In the genomic region with DNA sequence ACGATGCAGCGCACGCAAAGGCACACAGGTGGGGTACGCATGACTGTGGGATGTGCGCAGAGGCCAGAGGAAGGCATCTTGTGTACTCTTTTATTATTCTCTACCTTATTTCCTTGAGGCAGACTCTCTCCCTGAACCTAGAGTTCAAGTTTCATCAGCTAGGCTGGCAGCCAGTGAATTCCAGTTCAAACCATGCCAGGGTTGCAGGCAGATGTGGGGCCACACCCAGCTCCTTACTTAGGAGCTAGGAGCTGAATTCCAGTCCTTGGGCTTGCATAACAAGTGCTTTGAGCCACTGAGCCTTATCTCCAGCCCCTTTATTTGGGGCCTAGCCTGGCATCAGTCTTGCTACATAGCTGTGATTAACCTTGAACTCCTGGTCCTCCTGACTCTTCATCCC, we compare ENCODE assay signal across 25 mouse cellular contexts.
"Had no signal": no experiment of that assay in that cellular context is flagged by ENCODE, and none has a peak within 500 bp of the region (broad histone marks: within the 10 kb centered on the region; RNA-seq: fewer than 3 reads in every experiment).

No protein-coding gene starts in this region.

- H3K9ac ChIP-seq: heart, embryonic 13.5 days; heart, embryonic 15.5 days; hindbrain, embryonic 13.5 days; hindbrain, embryonic 15.5 days; kidney, embryonic 15.5 days; limb, embryonic 13.5 days; limb, embryonic 15.5 days; liver, embryonic 12.5 days; liver, embryonic 14.5 days had no signal

- H3K4me3 ChIP-seq: heart, adult 2 months; heart, embryonic 13.5 days; heart, embryonic 15.5 days; hindbrain, embryonic 13.5 days; hindbrain, embryonic 15.5 days; kidney, embryonic 15.5 days; limb, embryonic 13.5 days; limb, embryonic 15.5 days; liver, embryonic 12.5 days had no signal

- DNase-seq: gastrocnemius, postnatal 14 days; gastrocnemius, postnatal 36 days; heart, adult 11 months; heart, adult 2 months; heart, postnatal 14 days; heart, postnatal 36 days; kidney, adult 18-20 months; kidney, adult 8-10 months; kidney, postnatal 14 days; kidney, postnatal 36 days; layer of hippocampus, adult 9-11 months; layer of hippocampus, postnatal 36 days; left cerebral cortex, postnatal 4 days had no signal

- H3K9me3 ChIP-seq: heart, embryonic 13.5 days; heart, embryonic 15.5 days; hindbrain, embryonic 13.5 days; hindbrain, embryonic 15.5 days; kidney, embryonic 15.5 days; limb, embryonic 13.5 days; limb, embryonic 15.5 days; liver, embryonic 12.5 days had no signal

- H3K27ac ChIP-seq: heart, adult 2 months; heart, embryonic 13.5 days; heart, embryonic 15.5 days; hindbrain, embryonic 13.5 days; hindbrain, embryonic 15.5 days; hindbrain, postnatal 0 days; limb, embryonic 13.5 days; limb, embryonic 15.5 days; liver, embryonic 12.5 days; liver, embryonic 14.5 days had no signal

- ATAC-seq: hindbrain, postnatal 0 days; intestine, postnatal 0 days; liver, embryonic 12.5 days had no signal

- H3K27me3 ChIP-seq: heart, embryonic 15.5 days; hindbrain, embryonic 13.5 days; limb, embryonic 15.5 days had no signal

- H3K4me2 ChIP-seq: heart, embryonic 11.5 days; heart, embryonic 13.5 days; heart, embryonic 15.5 days; hindbrain, embryonic 13.5 days; hindbrain, embryonic 15.5 days; kidney, embryonic 15.5 days; limb, embryonic 13.5 days; limb, embryonic 15.5 days; liver, embryonic 12.5 days had no signal

- H3K36me3 ChIP-seq: heart, embryonic 13.5 days; heart, embryonic 15.5 days; hindbrain, embryonic 13.5 days; hindbrain, embryonic 15.5 days; kidney, embryonic 15.5 days; limb, embryonic 13.5 days; limb, embryonic 15.5 days; liver, embryonic 12.5 days had no signal

- H3K4me1 ChIP-seq: liver, embryonic 12.5 days had no signal
